ENCODE assay signal across 14 mouse cellular contexts in the genomic region with DNA sequence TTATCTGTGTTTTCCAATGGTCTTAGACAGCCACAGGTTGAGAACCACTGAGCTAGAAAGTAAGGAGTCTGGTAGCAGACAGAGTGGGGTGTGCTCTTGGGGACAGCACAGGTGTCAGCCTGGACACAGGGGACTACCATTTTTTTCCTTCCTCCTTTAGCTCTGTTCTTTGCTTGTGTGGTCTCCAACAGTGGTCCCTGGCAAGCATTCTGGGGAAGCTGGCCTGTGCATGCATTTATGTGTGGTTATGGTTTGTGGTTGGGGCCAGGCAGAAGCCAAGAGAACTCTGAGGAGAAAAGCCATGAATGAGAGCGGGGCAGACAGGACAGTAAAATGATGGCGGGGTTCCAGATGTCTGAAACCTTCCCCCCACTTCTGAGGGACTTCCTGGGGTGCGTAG.
"Had no signal": no experiment of that assay in that cellular context is flagged by ENCODE, and none has a peak within 500 bp of the region (broad histone marks: within the 10 kb centered on the region; RNA-seq: fewer than 3 reads in every experiment).

No protein-coding gene starts in this region.

- H3K4me3 ChIP-seq: limb, embryonic 13.5 days; midbrain, embryonic 12.5 days; neural tube, embryonic 12.5 days had no signal

- H3K4me2 ChIP-seq: limb, embryonic 13.5 days; midbrain, embryonic 12.5 days; neural tube, embryonic 12.5 days had no signal

- ATAC-seq: intestine, postnatal 0 days had no signal

- H3K9me3 ChIP-seq: midbrain, embryonic 12.5 days had no signal

- H3K27me3 ChIP-seq: midbrain, embryonic 12.5 days; neural tube, embryonic 12.5 days had no signal

- H3K9ac ChIP-seq: limb, embryonic 13.5 days; liver, embryonic 14.5 days; midbrain, embryonic 12.5 days; neural tube, embryonic 12.5 days had no signal

- DNase-seq: kidney, adult 9 months; kidney, postnatal 25 days; layer of hippocampus, adult 9-11 months; layer of hippocampus, postnatal 36 days; lung, adult 18-20 months; right cerebral cortex, postnatal 4 days; spleen, adult 18-20 months; thymus, adult 18-20 months; thymus, postnatal 25 days had no signal

- H3K36me3 ChIP-seq: limb, embryonic 13.5 days; midbrain, embryonic 12.5 days; neural tube, embryonic 12.5 days had no signal

- H3K27ac ChIP-seq: limb, embryonic 13.5 days; liver, embryonic 14.5 days; midbrain, embryonic 12.5 days; neural tube, embryonic 12.5 days had no signal
